Mouse (Mus musculus): Measurements from ENCODE around the gene Adgrb2.

DNA sequence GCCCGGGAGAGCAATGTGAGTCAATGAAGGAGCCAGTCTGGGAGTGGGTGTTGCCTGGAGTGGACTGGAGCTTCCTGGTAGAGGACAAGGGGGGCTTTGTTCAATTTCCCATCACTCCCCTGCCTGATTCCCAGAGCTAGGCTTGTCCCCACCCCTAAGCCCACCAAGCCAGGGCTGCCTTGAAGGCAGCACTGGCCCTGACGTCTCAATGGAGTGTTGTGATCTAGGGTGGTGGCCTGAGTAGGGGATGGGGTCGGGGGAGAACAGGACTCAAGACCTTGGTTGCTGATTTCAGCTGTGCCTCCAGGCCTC lies 71.3 kb downstream of the Adgrb2 start:
- TF ChIP-seq CTCF (IDR thresholded peaks at IDR 0.05; ENCODE audit: extremely low read depth, insufficient read length, insufficient replicate concordance, low read depth, low read length) (no peak), POLR2A (IDR thresholded peaks at IDR 0.05; ENCODE audit: low read depth, low read length) (no peak)

Data from small intestine, adult 2 months (tissue).